Mouse (Mus musculus) midbrain, embryonic 13.5 days (tissue): ENCODE measurements around the gene P2rx1. TPM values are rescaled to one million over a fixed set of nuclear protein-coding genes. Genes with fewer than 3 reads are reported as not detected.
A peak's percentile ranks its signal among the peaks of the same experiment; 100 is the strongest.

Experiments
- ATAC-seq: fragments of 200-750 bp; cut with Nextera tagmentation; 2 replicates; pipeline ENCODE4 v1.8.0; 2017; ENCODE audit warnings: mild to moderate bottlenecking, moderate TSS enrichment, moderate library complexity
- H3K27ac ChIP-seq: fragments of 300-500 bp; sonication (generic); 2 replicates; pipeline ENCODE4 v1.5.1; 2015; ENCODE audit warnings: inconsistent platforms, mild to moderate bottlenecking, moderate library complexity
- H3K27me3 ChIP-seq: fragments of 300-500 bp; sonication (generic); 2 replicates; pipeline ENCODE4 v1.6.1; 2015; ENCODE audit warnings: mild to moderate bottlenecking, inconsistent platforms
- H3K36me3 ChIP-seq: fragments of 300-500 bp; sonication (generic); 2 replicates; pipeline ENCODE4 v1.6.1; 2015; ENCODE audit warnings: mild to moderate bottlenecking, inconsistent platforms
- H3K4me1 ChIP-seq: fragments of 300-500 bp; sonication (generic); replicated peaks from 2 replicates; pipeline ENCODE4 v1.6.1; 2015; ENCODE audit warnings: inconsistent platforms
- H3K4me2 ChIP-seq: fragments of 300-500 bp; sonication (generic); replicated peaks from 2 replicates; pipeline ENCODE4 v1.6.1; 2015; ENCODE audit warnings: moderate library complexity, mild to moderate bottlenecking, inconsistent platforms
- H3K4me3 ChIP-seq: fragments of 300-500 bp; sonication (generic); replicated peaks from 2 replicates; pipeline ENCODE4 v1.5.1; 2015; ENCODE audit warnings: mild to moderate bottlenecking, inconsistent platforms
- H3K9ac ChIP-seq: fragments of 300-500 bp; sonication (generic); replicated peaks from 2 replicates; pipeline ENCODE4 v1.6.1; 2015; ENCODE audit warnings: mild to moderate bottlenecking, inconsistent platforms
- H3K9me3 ChIP-seq: fragments of 300-500 bp; sonication (generic); 2 replicates; pipeline ENCODE4 v1.6.1; 2016; ENCODE audit warnings: mild to moderate bottlenecking, inconsistent platforms
- WGBS: fragments of 180-500 bp; shearing (Covaris S2); methylation state at CpG from one replicate; pipeline ENCODE4 v1.1.7; 2015; 5-methylcytosine and 5-hydroxymethylcytosine counted together
- polyA plus RNA-seq: library from polyadenylated mRNA; unstranded; fragments of >200 nt; fragmentation: Nextera tagmentation; extraction: Ambion mirVana; gene quantifications from 2 replicates; pipeline ENCODE4 v1.2.1, GENCODE M21; 2015

P2rx1 gene
- polyA plus RNA-seq, 1 experiment from 2014 or later = 0.58 TPM

- H3K36me3 ChIP-seq = no peaks in the 10 kb centered on the region
- H3K9ac ChIP-seq = 0 out of 2 replicates have a peak within 1 kb of the TSS, but pooled peaks have one; percentile 28
- no peak within 1 kb of the TSS for H3K27ac ChIP-seq
- peaks cover 51% of the 10 kb centered on the region for H3K27me3 ChIP-seq
- H3K9me3 ChIP-seq = no peaks in the 10 kb centered on the region
- peak within 1 kb of the TSS; percentile 43 for H3K4me2 ChIP-seq
- 3% methylated on average over 67 of the region's 70 CpGs for WGBS
- ATAC-seq = peak; percentile 34; the same call in 1 of the 2 replicates
- H3K4me1 ChIP-seq = peaks cover 7% of the 10 kb centered on the region
- peak within 1 kb of the TSS; percentile 31 for H3K4me3 ChIP-seq
Measured at GRCm38 (mm10) chr11:72961072-72961980, 37.6 kb upstream of the P2rx1 start, which contains the start of gene Atp2a3. TSS of gene Atp2a3 (plus strand) at chr11:72961169.

GRCm38 (mm10) chr11:72962378-72962777 is 36.5 kb upstream of the P2rx1 start:
- 77% methylated on average over 2 of the region's 2 CpGs for WGBS
- Histone ChIP-seq H3K4me1 (peaks cover 7% of the 10 kb centered on the region), H3K36me3 (no peaks in the 10 kb centered on the region), H3K9me3 (no peaks in the 10 kb centered on the region), H3K4me2 (no peak overlapping the region), H3K27ac (no peak overlapping the region), H3K9ac (no peak overlapping the region), H3K27me3 (peaks cover 51% of the 10 kb centered on the region), H3K4me3 (no peak overlapping the region)
- no peak for ATAC-seq

GRCm38 (mm10) chr11:72963058-72963788 is 35.7 kb upstream of the P2rx1 start:
- 53% methylated on average over 7 of the region's 7 CpGs for WGBS
- H3K27me3 ChIP-seq = peaks cover 51% of the 10 kb centered on the region

GRCm38 (mm10) chr11:72963789-72964294 is 35.1 kb upstream of the P2rx1 start:
- no peak overlapping the region for H3K9ac ChIP-seq
- WGBS = 77% methylated on average over 3 of the region's 3 CpGs
- peaks cover 50% of the 10 kb centered on the region for H3K27me3 ChIP-seq
- H3K4me1 ChIP-seq = peaks cover 7% of the 10 kb centered on the region
- H3K4me2 ChIP-seq = no peak overlapping the region
- H3K9me3 ChIP-seq = no peaks in the 10 kb centered on the region
- no peaks in the 10 kb centered on the region for H3K36me3 ChIP-seq
- H3K4me3 ChIP-seq = no peak overlapping the region
- H3K27ac ChIP-seq = no peak overlapping the region
- no peak for ATAC-seq

More at GRCm38 (mm10) chr11:72963058-72963788, 35.7 kb upstream of the P2rx1 start:
- no peak for ATAC-seq
- Histone ChIP-seq H3K36me3 (no peaks in the 10 kb centered on the region), H3K9me3 (no peaks in the 10 kb centered on the region), H3K4me1 (peaks cover 7% of the 10 kb centered on the region), H3K4me3 (no peak overlapping the region), H3K27ac (no peak overlapping the region), H3K4me2 (no peak overlapping the region), H3K9ac (no peak overlapping the region)

GRCm38 (mm10) chr11:72974995-72975503 is 23.9 kb upstream of the P2rx1 start:
- Histone ChIP-seq H3K36me3 (no peaks in the 10 kb centered on the region), H3K4me3 (no peak overlapping the region), H3K9me3 (no peaks in the 10 kb centered on the region), H3K9ac (no peak overlapping the region), H3K4me1 (no peaks in the 10 kb centered on the region), H3K27me3 (no peaks in the 10 kb centered on the region), H3K27ac (no peak overlapping the region), H3K4me2 (no peak overlapping the region)
- no peak for ATAC-seq
- WGBS = 82% methylated on average over 13 of the region's 13 CpGs

- Histone ChIP-seq H3K9ac (no peak overlapping the region), H3K9me3 (no peaks in the 10 kb centered on the region), H3K36me3 (no peaks in the 10 kb centered on the region), H3K4me2 (no peak overlapping the region), H3K27me3 (no peaks in the 10 kb centered on the region), H3K27ac (no peak overlapping the region), H3K4me1 (no peaks in the 10 kb centered on the region), H3K4me3 (no peak overlapping the region)
- WGBS = 88% methylated on average over 9 of the region's 9 CpGs
- ATAC-seq = no peak
Measured at GRCm38 (mm10) chr11:72982516-72982915, 16.4 kb upstream of the P2rx1 start.

GRCm38 (mm10) chr11:72983283-72983682 is 15.6 kb upstream of the P2rx1 start:
- no peaks in the 10 kb centered on the region for H3K4me1 ChIP-seq
- 52% methylated on average over 5 of the region's 5 CpGs for WGBS

GRCm38 (mm10) chr11:72986745-72987144 is 12.2 kb upstream of the P2rx1 start:
- ATAC-seq = no peak
- Histone ChIP-seq H3K4me2 (no peak overlapping the region), H3K27ac (no peak overlapping the region), H3K4me1 (no peaks in the 10 kb centered on the region), H3K9ac (no peak overlapping the region), H3K4me3 (no peak overlapping the region), H3K9me3 (no peaks in the 10 kb centered on the region), H3K27me3 (no peaks in the 10 kb centered on the region), H3K36me3 (no peaks in the 10 kb centered on the region)
- WGBS = 80% methylated on average over 5 of the region's 5 CpGs

More at GRCm38 (mm10) chr11:72983283-72983682, 15.6 kb upstream of the P2rx1 start:
- H3K4me2 ChIP-seq = no peak overlapping the region
- no peak overlapping the region for H3K4me3 ChIP-seq
- H3K36me3 ChIP-seq = no peaks in the 10 kb centered on the region
- no peak for ATAC-seq
- no peaks in the 10 kb centered on the region for H3K27me3 ChIP-seq
- no peaks in the 10 kb centered on the region for H3K9me3 ChIP-seq
- no peak overlapping the region for H3K27ac ChIP-seq
- H3K9ac ChIP-seq = no peak overlapping the region

GRCm38 (mm10) chr11:72987234-72987633 is 11.7 kb upstream of the P2rx1 start:
- H3K4me3 ChIP-seq = no peak overlapping the region
- no peak for ATAC-seq
- H3K4me2 ChIP-seq = no peak overlapping the region
- H3K9ac ChIP-seq = no peak overlapping the region
- no peaks in the 10 kb centered on the region for H3K36me3 ChIP-seq
- no peaks in the 10 kb centered on the region for H3K27me3 ChIP-seq
- no peaks in the 10 kb centered on the region for H3K9me3 ChIP-seq
- WGBS = 78% methylated on average over 5 of the region's 5 CpGs
- H3K27ac ChIP-seq = no peak overlapping the region
- H3K4me1 ChIP-seq = no peaks in the 10 kb centered on the region

GRCm38 (mm10) chr11:72987807-72988206 is 11.1 kb upstream of the P2rx1 start:
- Histone ChIP-seq H3K4me3 (no peak overlapping the region), H3K4me2 (no peak overlapping the region), H3K4me1 (no peaks in the 10 kb centered on the region), H3K9ac (no peak overlapping the region), H3K27ac (no peak overlapping the region), H3K36me3 (no peaks in the 10 kb centered on the region), H3K9me3 (no peaks in the 10 kb centered on the region), H3K27me3 (no peaks in the 10 kb centered on the region)
- WGBS = 87% methylated on average over 5 of the region's 5 CpGs
- ATAC-seq = no peak

GRCm38 (mm10) chr11:72989044-72989443 is 9.9 kb upstream of the P2rx1 start:
- Histone ChIP-seq H3K4me2 (no peak overlapping the region), H3K27me3 (no peaks in the 10 kb centered on the region), H3K27ac (no peak overlapping the region), H3K36me3 (no peaks in the 10 kb centered on the region), H3K9ac (no peak overlapping the region), H3K9me3 (no peaks in the 10 kb centered on the region), H3K4me1 (no peaks in the 10 kb centered on the region), H3K4me3 (no peak overlapping the region)
- WGBS = 86% methylated on average over 6 of the region's 6 CpGs
- ATAC-seq = no peak

- WGBS = 81% methylated on average over 9 of the region's 9 CpGs
- ATAC-seq = no peak
- H3K4me3 ChIP-seq = no peak overlapping the region
- no peak overlapping the region for H3K9ac ChIP-seq
- H3K4me2 ChIP-seq = no peak overlapping the region
- H3K4me1 ChIP-seq = no peaks in the 10 kb centered on the region
- no peaks in the 10 kb centered on the region for H3K27me3 ChIP-seq
- no peaks in the 10 kb centered on the region for H3K36me3 ChIP-seq
- no peak overlapping the region for H3K27ac ChIP-seq
- no peaks in the 10 kb centered on the region for H3K9me3 ChIP-seq
Measured at GRCm38 (mm10) chr11:72990688-72991087, 8.2 kb upstream of the P2rx1 start.
